Mouse (Mus musculus): Measurements from ENCODE around the gene 1700037C18Rik. TPM values are rescaled to one million over a fixed set of nuclear protein-coding genes. Genes with fewer than 3 reads are reported as not detected.

Gene 1700037C18Rik
- polyA plus RNA-seq, 1 experiment: 12.0 TPM

DNA sequence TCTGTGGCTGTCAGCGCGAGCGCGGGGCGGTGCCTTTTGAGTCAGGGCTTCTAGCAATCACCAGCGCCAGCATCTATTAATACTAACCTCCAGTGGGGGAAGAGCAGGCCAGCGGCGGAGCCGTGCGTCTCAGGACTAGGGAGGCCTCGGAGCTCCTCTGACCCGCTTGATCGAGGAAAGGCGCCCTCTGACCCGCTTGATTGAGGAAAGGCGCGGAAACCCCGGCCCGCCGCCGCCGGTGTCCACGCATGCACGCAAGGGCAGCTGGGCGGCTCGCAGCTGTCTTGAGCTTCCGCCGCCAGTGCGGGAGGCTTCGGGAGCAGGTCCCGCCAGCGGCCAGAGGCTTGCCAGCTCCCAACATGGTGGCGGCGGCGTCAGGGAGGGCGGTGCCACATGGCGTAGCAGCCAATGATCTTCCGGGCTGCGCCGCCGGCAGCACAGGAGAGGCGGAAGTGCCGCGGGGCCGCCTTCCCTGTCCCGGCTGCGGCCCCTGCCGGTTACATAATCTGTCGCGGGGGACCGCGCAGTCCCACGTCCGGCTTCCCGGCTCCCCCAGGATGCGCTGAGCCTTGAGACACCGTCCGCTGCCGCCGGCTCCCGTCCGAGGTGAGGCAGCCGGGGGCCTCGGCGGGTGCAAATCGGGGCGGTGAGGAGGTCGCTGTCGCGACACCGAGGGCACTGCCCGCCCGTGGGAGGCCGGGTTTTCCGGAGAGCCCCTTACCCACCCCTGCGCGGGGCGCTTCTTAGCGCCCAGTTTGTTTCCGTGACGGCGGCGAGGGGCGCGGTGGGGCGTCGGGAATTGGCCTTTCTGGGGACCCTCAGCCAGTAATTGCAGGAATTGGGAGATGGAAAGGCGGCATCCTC is 24.1 kb downstream of the 1700037C18Rik start, which contains the start of the genes Zfp597 and Gm20695:
Gene Zfp597, minus strand, starts transcription at position 361 of the 864 bp plus-strand sequence.
Gene Gm20695, plus strand, starts transcription at position 448 of the 864 bp plus-strand sequence.
- TF ChIP-seq POLR2A (IDR thresholded peaks at IDR 0.05; ENCODE audit: control insufficient read depth, extremely low read depth, insufficient read depth, low read length, poor library complexity) (peak; percentile 85), CTCF (IDR thresholded peaks at IDR 0.05; ENCODE audit: borderline replicate concordance, control insufficient read depth, extremely low read depth, insufficient read depth, low read length, poor library complexity) (no peak)
- Histone ChIP-seq H3K36me3 (ENCODE audit: control insufficient read depth, insufficient read depth, low read length) (peaks cover 3% of the 10 kb centered on the region; the same call in 1 of the 2 replicates), H3K4me3 (ENCODE audit: control insufficient read depth, insufficient read depth, low read length) (peak within 1 kb of the TSS; percentile 73), H3K27me3 (ENCODE audit: control insufficient read depth, insufficient read depth, low read length) (no peaks in the 10 kb centered on the region), H3K27ac (ENCODE audit: control insufficient read depth, insufficient read depth, low read length) (peak within 1 kb of the TSS; percentile 5; the same call in 1 of the 2 replicates), H3K4me1 (replicated peaks; ENCODE audit: control insufficient read depth, insufficient read depth, low read length) (peaks cover 12% of the 10 kb centered on the region)
- DNase-seq: peak; percentile 95
- WGBS: under 1% methylated on average over 88 of the region's 88 CpGs

DNA sequence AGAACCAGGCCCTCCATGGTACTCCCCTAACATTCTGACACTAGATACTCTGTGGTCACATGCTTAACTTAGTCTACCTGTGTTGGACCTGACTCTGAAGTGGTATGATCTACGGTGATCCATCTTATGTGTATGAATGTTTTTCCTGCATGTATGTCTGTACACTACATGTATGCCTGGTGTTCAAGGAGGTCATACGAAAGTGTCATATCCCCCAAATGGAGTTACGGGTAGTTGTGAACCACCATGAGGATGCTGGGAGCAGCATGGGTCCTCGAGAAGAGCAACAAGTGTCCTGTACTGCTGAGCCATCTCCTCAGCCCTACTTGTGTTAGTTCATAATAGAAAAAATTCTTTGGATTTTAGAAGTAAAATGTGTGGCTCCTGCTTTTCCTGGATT is 32.1 kb downstream of the 1700037C18Rik start:
- 98% methylated on average over 4 of the region's 4 CpGs for WGBS
- peaks cover 6% of the 10 kb centered on the region; the same call in 1 of the 2 replicates for H3K36me3 ChIP-seq (ENCODE audit: control insufficient read depth, insufficient read depth, low read length)
- peaks cover 7% of the 10 kb centered on the region for H3K4me1 ChIP-seq (replicated peaks; ENCODE audit: control insufficient read depth, insufficient read depth, low read length)
- no peaks in the 10 kb centered on the region for H3K27me3 ChIP-seq (ENCODE audit: control insufficient read depth, insufficient read depth, low read length)
- no peak overlapping the region for H3K27ac ChIP-seq (ENCODE audit: control insufficient read depth, insufficient read depth, low read length)
- DNase-seq: no peak
- H3K4me3 ChIP-seq (ENCODE audit: control insufficient read depth, insufficient read depth, low read length): no peak overlapping the region
- TF ChIP-seq CTCF (IDR thresholded peaks at IDR 0.05; ENCODE audit: borderline replicate concordance, control insufficient read depth, extremely low read depth, insufficient read depth, low read length, poor library complexity): no peak

DNA sequence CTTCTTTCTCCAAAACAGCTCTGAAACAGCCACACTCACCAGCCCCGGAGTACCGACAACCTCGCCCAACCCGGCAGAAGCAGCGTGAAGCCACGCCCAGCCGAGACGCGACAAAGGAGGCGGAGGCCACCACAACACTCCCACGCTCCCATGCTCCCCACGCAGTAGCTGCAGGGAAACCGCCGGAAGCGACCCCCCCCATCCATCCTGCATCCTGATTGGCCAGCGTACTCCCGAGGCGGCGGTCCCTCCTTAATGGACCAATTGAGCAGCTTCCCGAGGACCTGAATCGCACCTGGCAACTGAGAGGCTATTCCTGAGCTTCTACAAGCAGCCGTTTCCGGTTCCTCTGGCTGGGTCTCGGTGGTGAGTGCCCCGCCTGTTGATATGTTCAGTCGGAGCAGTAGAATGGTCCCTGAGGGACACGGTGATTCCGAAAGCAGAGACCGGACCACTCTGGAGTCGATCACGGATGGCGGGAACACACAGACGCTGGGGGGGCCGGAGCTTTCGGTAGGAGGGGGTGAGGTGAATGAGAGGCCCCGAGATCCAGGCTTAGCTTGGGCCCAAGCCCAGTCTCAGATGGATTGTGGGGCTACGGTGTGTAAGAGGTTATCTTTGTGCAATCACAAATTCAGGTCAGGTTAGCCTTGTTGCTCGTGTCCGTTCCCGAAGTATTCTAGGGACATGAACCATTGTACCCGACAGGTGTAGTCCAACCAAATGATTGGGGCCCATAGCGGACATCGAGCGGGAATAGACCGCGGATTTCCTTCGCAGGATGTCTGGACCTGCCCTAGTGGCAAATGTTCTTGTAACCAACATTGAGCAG is 36.1 kb downstream of the 1700037C18Rik start, which contains the start of gene Naa60:
Gene Naa60, plus strand, starts transcription at position 160 of the 832 bp plus-strand sequence.
- Histone ChIP-seq H3K27ac (ENCODE audit: control insufficient read depth, insufficient read depth, low read length) (peak within 1 kb of the TSS; percentile 59), H3K36me3 (ENCODE audit: control insufficient read depth, insufficient read depth, low read length) (no peaks in the 10 kb centered on the region), H3K4me1 (replicated peaks; ENCODE audit: control insufficient read depth, insufficient read depth, low read length) (peaks cover 7% of the 10 kb centered on the region), H3K27me3 (ENCODE audit: control insufficient read depth, insufficient read depth, low read length) (no peaks in the 10 kb centered on the region), H3K4me3 (ENCODE audit: control insufficient read depth, insufficient read depth, low read length) (peak within 1 kb of the TSS; percentile 71)
- peak; percentile 93 for DNase-seq
- TF ChIP-seq POLR2A (IDR thresholded peaks at IDR 0.05; ENCODE audit: control insufficient read depth, extremely low read depth, insufficient read depth, low read length, poor library complexity) (peak; percentile 27; the same call in 1 of the 2 replicates), CTCF (IDR thresholded peaks at IDR 0.05; ENCODE audit: borderline replicate concordance, control insufficient read depth, extremely low read depth, insufficient read depth, low read length, poor library complexity) (peak; percentile 36; the same call in 1 of the 2 replicates)
- WGBS: 5% methylated on average over 47 of the region's 47 CpGs

- no peak for DNase-seq
- WGBS: 1% methylated on average over 16 of the region's 16 CpGs
- Histone ChIP-seq H3K27ac (ENCODE audit: control insufficient read depth, insufficient read depth, low read length) (peak overlapping the region; percentile 43; the same call in 1 of the 2 replicates), H3K36me3 (ENCODE audit: control insufficient read depth, insufficient read depth, low read length) (peaks cover under 1% of the 10 kb centered on the region; the same call in 1 of the 2 replicates), H3K4me1 (replicated peaks; ENCODE audit: control insufficient read depth, insufficient read depth, low read length) (peaks cover 7% of the 10 kb centered on the region), H3K27me3 (ENCODE audit: control insufficient read depth, insufficient read depth, low read length) (no peaks in the 10 kb centered on the region), H3K4me3 (ENCODE audit: control insufficient read depth, insufficient read depth, low read length) (peak overlapping the region; percentile 71)
- no peak for TF ChIP-seq POLR2A (IDR thresholded peaks at IDR 0.05; ENCODE audit: control insufficient read depth, extremely low read depth, insufficient read depth, low read length, poor library complexity)
- TF ChIP-seq CTCF (IDR thresholded peaks at IDR 0.05; ENCODE audit: borderline replicate concordance, control insufficient read depth, extremely low read depth, insufficient read depth, low read length, poor library complexity): no peak
These were observed 36.7 kb downstream of the 1700037C18Rik start for GRCm38 (mm10) chr16:3871815-3872214.

DNA sequence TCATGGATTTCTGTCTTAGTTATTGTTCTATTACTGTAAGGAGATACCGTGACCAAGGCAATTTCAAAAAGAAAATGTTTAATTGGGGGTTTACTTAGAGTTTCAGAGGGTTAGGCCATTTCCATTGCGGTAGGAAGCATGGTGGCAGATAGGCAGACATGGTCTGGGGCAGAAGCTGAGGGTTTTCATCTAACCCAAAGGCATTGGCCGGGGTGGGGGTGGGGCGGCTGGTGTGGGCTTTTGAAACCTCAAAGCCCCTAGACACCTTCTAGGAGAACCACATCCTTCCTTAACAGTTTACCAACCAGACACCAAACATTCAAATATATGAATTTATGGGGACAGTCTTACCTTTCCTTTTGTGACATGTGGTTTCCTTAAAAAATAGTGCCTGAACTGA is 49.2 kb downstream of the 1700037C18Rik start:
- no peak overlapping the region for H3K27ac ChIP-seq (ENCODE audit: control insufficient read depth, insufficient read depth, low read length)
- H3K4me1 ChIP-seq (replicated peaks; ENCODE audit: control insufficient read depth, insufficient read depth, low read length): no peaks in the 10 kb centered on the region; the same call in 1 of the 2 replicates
- WGBS: 23% methylated on average over 4 of the region's 4 CpGs
- H3K4me3 ChIP-seq (ENCODE audit: control insufficient read depth, insufficient read depth, low read length): no peak overlapping the region
- DNase-seq: no peak
- no peak for TF ChIP-seq CTCF (IDR thresholded peaks at IDR 0.05; ENCODE audit: borderline replicate concordance, control insufficient read depth, extremely low read depth, insufficient read depth, low read length, poor library complexity)
- no peak for TF ChIP-seq POLR2A (IDR thresholded peaks at IDR 0.05; ENCODE audit: control insufficient read depth, extremely low read depth, insufficient read depth, low read length, poor library complexity)
- no peaks in the 10 kb centered on the region; the same call in 1 of the 2 replicates for H3K36me3 ChIP-seq (ENCODE audit: control insufficient read depth, insufficient read depth, low read length)
- no peaks in the 10 kb centered on the region for H3K27me3 ChIP-seq (ENCODE audit: control insufficient read depth, insufficient read depth, low read length)

DNA sequence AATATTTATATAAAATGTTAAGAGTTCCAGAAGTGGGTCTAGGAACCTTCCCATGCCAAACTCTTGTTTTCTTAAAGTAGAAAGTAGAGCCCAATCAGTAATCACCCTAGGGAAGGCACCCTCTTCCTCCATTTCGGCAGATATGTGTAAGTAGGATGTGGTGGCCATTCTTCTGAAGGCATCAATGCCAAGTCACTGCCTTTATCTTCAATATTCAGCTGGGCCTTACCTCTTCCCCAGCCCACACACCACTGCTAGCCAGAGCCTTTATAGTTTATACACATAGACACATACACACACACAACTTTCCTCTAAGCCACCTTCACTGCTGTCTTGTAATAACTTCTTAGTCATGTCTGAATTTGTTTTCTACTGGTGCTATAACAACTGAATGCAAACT is 52.7 kb downstream of the 1700037C18Rik start:
- 63% methylated on average over 1 of the region's 1 CpGs for WGBS
- Histone ChIP-seq H3K27ac (ENCODE audit: control insufficient read depth, insufficient read depth, low read length) (no peak overlapping the region), H3K4me1 (replicated peaks; ENCODE audit: control insufficient read depth, insufficient read depth, low read length) (no peaks in the 10 kb centered on the region; the same call in 1 of the 2 replicates), H3K4me3 (ENCODE audit: control insufficient read depth, insufficient read depth, low read length) (no peak overlapping the region), H3K36me3 (ENCODE audit: control insufficient read depth, insufficient read depth, low read length) (no peaks in the 10 kb centered on the region), H3K27me3 (ENCODE audit: control insufficient read depth, insufficient read depth, low read length) (no peaks in the 10 kb centered on the region)
- no peak for DNase-seq
- TF ChIP-seq CTCF (IDR thresholded peaks at IDR 0.05; ENCODE audit: borderline replicate concordance, control insufficient read depth, extremely low read depth, insufficient read depth, low read length, poor library complexity): no peak
- no peak for TF ChIP-seq POLR2A (IDR thresholded peaks at IDR 0.05; ENCODE audit: control insufficient read depth, extremely low read depth, insufficient read depth, low read length, poor library complexity)
